Mouse (Mus musculus) cerebellum, adult 2 months (tissue): ENCODE results near the gene Wwox.

Experiments used
- CTCF ChIP-seq: fragments of 200-500 bp; IDR thresholded peaks from 2 replicates; pipeline ENCODE4 v1.5.1; 2011; ENCODE audit warnings: low read depth, mild to moderate bottlenecking, control low read depth, low read length, moderate library complexity, borderline replicate concordance; ENCODE audit not compliant: insufficient read depth
- POLR2A ChIP-seq: fragments of 200-500 bp; IDR thresholded peaks from 2 replicates; pipeline ENCODE4 v1.6.1; 2011; ENCODE audit warnings: low read length, control low read depth, borderline replicate concordance; ENCODE audit not compliant: insufficient read depth

GRCm38 (mm10) chr8:115141614-115142013 is 702.2 kb downstream of the Wwox start:
- TF ChIP-seq CTCF (no peak), POLR2A (no peak)
